Mouse (Mus musculus) testis, adult 2 months (tissue): ENCODE data around the gene Il10rb.

Source experiments
- CTCF ChIP-seq: fragments of 200-500 bp; IDR thresholded peaks from 2 replicates; pipeline ENCODE4 v1.5.1; 2012; ENCODE audit warnings: low read depth, mild to moderate bottlenecking, inconsistent platforms, low read length, moderate library complexity; ENCODE audit not compliant: control insufficient read depth, insufficient read depth, insufficient replicate concordance
- POLR2A ChIP-seq: fragments of 200-500 bp; IDR thresholded peaks from 2 replicates; pipeline ENCODE4 v1.6.1; 2012; ENCODE audit warnings: low read depth, mild to moderate bottlenecking, inconsistent platforms, low read length, moderate library complexity; ENCODE audit not compliant: control insufficient read depth

DNA sequence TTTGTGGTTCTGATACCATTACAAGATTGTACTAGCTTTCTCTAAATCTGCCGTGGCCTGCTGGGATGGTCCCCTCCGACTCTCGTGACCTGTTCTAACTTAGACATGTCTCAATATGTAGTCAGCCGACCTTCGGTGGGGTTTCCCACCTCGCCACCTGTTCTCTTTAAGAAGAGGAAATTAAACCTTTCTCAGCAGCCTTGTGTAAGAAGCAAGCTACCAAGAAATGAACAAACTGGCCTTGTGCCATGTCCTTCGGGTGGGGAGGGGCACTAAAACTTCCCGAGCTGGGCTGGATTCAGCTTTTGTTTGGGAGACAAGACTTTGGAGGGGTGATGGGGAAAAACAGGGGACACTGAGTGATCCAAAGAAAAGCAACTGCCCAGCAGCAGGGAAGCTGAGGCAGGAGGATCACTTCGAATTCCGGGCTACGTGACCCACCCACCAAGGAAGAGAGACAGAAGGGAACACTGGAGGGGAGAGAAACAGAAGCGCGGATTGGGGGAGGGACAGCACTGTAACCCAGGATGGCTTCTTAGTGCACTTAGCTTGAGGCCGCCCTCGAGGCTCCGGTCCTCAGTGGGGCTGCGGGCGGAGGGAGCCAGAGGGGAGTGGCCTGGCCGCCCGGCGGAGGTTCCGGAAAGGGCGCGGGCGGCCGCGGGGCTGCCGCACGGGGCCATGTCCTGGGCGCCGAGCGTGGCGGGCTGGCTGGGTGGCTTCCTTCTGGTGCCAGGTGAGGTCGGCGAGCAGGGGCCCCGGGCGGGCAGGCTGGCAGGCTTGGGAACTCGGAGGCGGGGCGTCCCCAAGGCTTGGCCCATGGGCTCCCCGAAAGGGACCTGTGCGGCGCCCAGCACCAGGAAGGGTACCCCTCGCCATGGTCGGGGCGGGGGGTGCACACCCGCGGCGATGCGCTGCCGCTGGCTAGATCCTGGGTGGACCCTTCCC lies at the start of gene Il10rb:
- TF ChIP-seq POLR2A: peak; percentile 35; the same call in 1 of the 2 replicates
- TF ChIP-seq CTCF: no peak
